Comparison of ENCODE assay signal across 17 mouse cellular contexts in genomic region chr3:83583071-83583672, GRCm38 (mm10).
A peak's percentile ranks its signal among the peaks of the same experiment; 100 is the strongest.
DNase-seq lines count a peak whose midpoint lies in the region; ATAC-seq and TF ChIP-seq lines count a peak whose summit lies in the region.
"Had no signal": no experiment of that assay in that cellular context is flagged by ENCODE, and none has a peak within 500 bp of the region (broad histone marks: within the 10 kb centered on the region; RNA-seq: fewer than 3 reads in every experiment).

No protein-coding gene starts in this region.

- H3K27ac ChIP-seq in kidney, embryonic 14.5 days (ENCODE audit: low read depth, low read length): no peak overlapping the region
- no peak overlapping the region for H3K27ac ChIP-seq in ES-E14 (ENCODE audit: insufficient read depth, low read depth, low read length, poor library complexity, severe bottlenecking)
- H3K27ac ChIP-seq in stomach, postnatal 0 days (replicated peaks): no peak overlapping the region
- H3K27ac ChIP-seq: heart, embryonic 13.5 days; hindbrain, embryonic 15.5 days; limb, embryonic 10.5 days; liver, embryonic 13.5 days had no signal

- H3K4me1 ChIP-seq in kidney, embryonic 14.5 days (ENCODE audit: control insufficient read depth, insufficient read depth, low read length): no peaks in the 10 kb centered on the region
- H3K4me1 ChIP-seq in ES-E14 (ENCODE audit: control insufficient read depth in 2 of 2, insufficient read depth in 2 of 2, low read length in 2 of 2, poor library complexity in 1 of 2): peaks cover 17 to 22% of the 10 kb centered on the region in 2 experiments
- no peaks in the 10 kb centered on the region for H3K4me1 ChIP-seq in stomach, postnatal 0 days (replicated peaks; ENCODE audit: control insufficient read depth, insufficient read depth)
- H3K4me1 ChIP-seq: hindbrain, embryonic 15.5 days; liver, embryonic 13.5 days had no signal

- H3K4me2 ChIP-seq in kidney, embryonic 14.5 days (replicated peaks; ENCODE audit: low read depth, low read length): no peak overlapping the region
- H3K4me2 ChIP-seq in stomach, postnatal 0 days (replicated peaks; ENCODE audit: low read depth): no peak overlapping the region
- H3K4me2 ChIP-seq: heart, embryonic 13.5 days; hindbrain, embryonic 15.5 days; liver, embryonic 13.5 days had no signal

- no peak for TF ChIP-seq POLR2A in brain, embryonic 14.5 days (IDR thresholded peaks at IDR 0.05; ENCODE audit: borderline replicate concordance, extremely low read depth, insufficient read depth, insufficient read length, poor library complexity, severe bottlenecking)

- no peak for TF ChIP-seq EP300 in stomach, postnatal 0 days (optimal IDR thresholded peaks at IDR 0.05)

- no peaks in the 10 kb centered on the region for H3K36me3 ChIP-seq in kidney, embryonic 14.5 days (ENCODE audit: control insufficient read depth, insufficient read depth, low read length)
- H3K36me3 ChIP-seq in ES-E14 (ENCODE audit: control insufficient read depth, insufficient read depth, low read length, poor library complexity, severe bottlenecking): no peaks in the 10 kb centered on the region
- H3K36me3 ChIP-seq in stomach, postnatal 0 days (ENCODE audit: control insufficient read depth, insufficient read depth, low read length): no peaks in the 10 kb centered on the region
- H3K36me3 ChIP-seq: heart, embryonic 13.5 days; hindbrain, embryonic 15.5 days; limb, embryonic 10.5 days; liver, embryonic 13.5 days had no signal

- TF ChIP-seq CTCF in brain, embryonic 14.5 days (IDR thresholded peaks at IDR 0.05; ENCODE audit: borderline replicate concordance, extremely low read depth, insufficient read depth, insufficient read length): no peak
- no peak for TF ChIP-seq CTCF in stomach, postnatal 0 days (IDR thresholded peaks at IDR 0.05; ENCODE audit: low read depth)

- in situ Hi-C loops in ES-E14 (cut with MboI; ENCODE audit: low sequenced_read_pairs in 2 of 2, unreplicated experiment in 2 of 2): no loop called here

- no peak overlapping the region for H3K9ac ChIP-seq in kidney, embryonic 14.5 days (ENCODE audit: low read depth, low read length)
- H3K9ac ChIP-seq in ES-E14 (ENCODE audit: insufficient read depth, low read depth, low read length, poor library complexity, severe bottlenecking): no peak overlapping the region
- no peak overlapping the region for H3K9ac ChIP-seq in stomach, postnatal 0 days (ENCODE audit: low read length)
- H3K9ac ChIP-seq: heart, embryonic 13.5 days; hindbrain, embryonic 15.5 days; liver, embryonic 13.5 days had no signal

- no peaks in the 10 kb centered on the region for H3K9me3 ChIP-seq in kidney, embryonic 14.5 days (ENCODE audit: control insufficient read depth, low read length)
- no peaks in the 10 kb centered on the region for H3K9me3 ChIP-seq in ES-E14 (ENCODE audit: control insufficient read depth, insufficient read depth, low read depth, low read length)
- no peaks in the 10 kb centered on the region for H3K9me3 ChIP-seq in stomach, postnatal 0 days (ENCODE audit: control insufficient read depth, low read length)
- H3K9me3 ChIP-seq: heart, embryonic 13.5 days; hindbrain, embryonic 15.5 days; limb, embryonic 10.5 days; liver, embryonic 13.5 days had no signal

- WGBS in kidney, embryonic 14.5 days: 30% methylated on average over 8 of the region's 8 CpGs
- WGBS in stomach, postnatal 0 days: 54% methylated on average over 8 of the region's 8 CpGs

- DNase-seq in kidney, postnatal 14 days: no peak
- peak; percentile 20 for DNase-seq in ES-E14 (ENCODE audit: low read depth, low spot score)
- DNase-seq in brain, embryonic 14.5 days (ENCODE audit: low read depth): peak; percentile 47
- peak; percentile 66 for DNase-seq in mesoderm, embryonic 11.5 days (ENCODE audit: low read depth, low spot score)
- DNase-seq in lung, postnatal 10 days: no peak
- DNase-seq in thymus, postnatal 14 days: no peak
- no peak for DNase-seq in stomach, postnatal 0 days (ENCODE audit: low spot score)
- DNase-seq: adrenal gland, adult 2 months; cerebellum, postnatal 10 days; kidney, postnatal 36 days; liver, embryonic 13.5 days; lung, postnatal 36 days had no signal

- no peak overlapping the region for H3K4me3 ChIP-seq in kidney, embryonic 14.5 days (ENCODE audit: low read length)
- no peak overlapping the region for H3K4me3 ChIP-seq in ES-E14 (ENCODE audit: insufficient read depth in 1 of 2, low read depth in 1 of 2, low read length in 2 of 2, poor library complexity in 1 of 2, severe bottlenecking in 1 of 2)
- H3K4me3 ChIP-seq in stomach, postnatal 0 days (ENCODE audit: low read depth, low read length): no peak overlapping the region
- H3K4me3 ChIP-seq: heart, embryonic 13.5 days; hindbrain, embryonic 15.5 days; limb, embryonic 10.5 days; liver, embryonic 13.5 days had no signal

- ATAC-seq in kidney, embryonic 14.5 days (ENCODE audit: low FRiP score, low TSS enrichment): peak; percentile 89
- no peak for ATAC-seq in stomach, postnatal 0 days (ENCODE audit: low FRiP score, low TSS enrichment)

- no peaks in the 10 kb centered on the region for H3K27me3 ChIP-seq in kidney, embryonic 14.5 days (ENCODE audit: control insufficient read depth, insufficient read depth, low read length)
- no peaks in the 10 kb centered on the region for H3K27me3 ChIP-seq in stomach, postnatal 0 days (ENCODE audit: control insufficient read depth, insufficient read depth, low read length)
- H3K27me3 ChIP-seq: CH12.LX; heart, embryonic 13.5 days; liver, embryonic 13.5 days had no signal

TF ChIP-seq in ES-E14, 5 proteins besides CTCF, POLR2A, EP300 and RAD21:
- TF ChIP-seq ZC3H11A (IDR thresholded peaks at IDR 0.05; ENCODE audit: borderline replicate concordance, low read depth, low read length): no peak
- no peak for TF ChIP-seq ZNF384 (IDR thresholded peaks at IDR 0.05; ENCODE audit: low read depth, low read length)
- TF ChIP-seq HCFC1 (IDR thresholded peaks at IDR 0.05; ENCODE audit: borderline replicate concordance, insufficient read depth, low read length): no peak
- TF ChIP-seq MAFK (IDR thresholded peaks at IDR 0.05; ENCODE audit: insufficient read depth, low read depth, low read length): no peak
- TF ChIP-seq CHD2 (IDR thresholded peaks at IDR 0.05; ENCODE audit: low read depth, low read length): no peak
TF ChIP-seq in ES-E14: peak in this region for 0.

Comparison
In these comparisons a context has a peak if more than half of its experiments do, and no peak if none do; other contexts are left out.
1. DNase-seq: peak in ES-E14 (single experiment), brain, embryonic 14.5 days (single experiment) and mesoderm, embryonic 11.5 days (single experiment); none in kidney, postnatal 14 days (single experiment), lung, postnatal 10 days (single experiment), thymus, postnatal 14 days (single experiment) and stomach, postnatal 0 days (single experiment).